Mouse (Mus musculus) embryo, embryonic 11.5 days (tissue): ENCODE measurements around the gene Cask.

ENCODE experiments used
- DNase-seq: peaks from one replicate; pipeline ENCODE4 v3.0.0-alpha.2; 2012; ENCODE audit warnings: low read depth, low spot score

The Cask gene

DNA sequence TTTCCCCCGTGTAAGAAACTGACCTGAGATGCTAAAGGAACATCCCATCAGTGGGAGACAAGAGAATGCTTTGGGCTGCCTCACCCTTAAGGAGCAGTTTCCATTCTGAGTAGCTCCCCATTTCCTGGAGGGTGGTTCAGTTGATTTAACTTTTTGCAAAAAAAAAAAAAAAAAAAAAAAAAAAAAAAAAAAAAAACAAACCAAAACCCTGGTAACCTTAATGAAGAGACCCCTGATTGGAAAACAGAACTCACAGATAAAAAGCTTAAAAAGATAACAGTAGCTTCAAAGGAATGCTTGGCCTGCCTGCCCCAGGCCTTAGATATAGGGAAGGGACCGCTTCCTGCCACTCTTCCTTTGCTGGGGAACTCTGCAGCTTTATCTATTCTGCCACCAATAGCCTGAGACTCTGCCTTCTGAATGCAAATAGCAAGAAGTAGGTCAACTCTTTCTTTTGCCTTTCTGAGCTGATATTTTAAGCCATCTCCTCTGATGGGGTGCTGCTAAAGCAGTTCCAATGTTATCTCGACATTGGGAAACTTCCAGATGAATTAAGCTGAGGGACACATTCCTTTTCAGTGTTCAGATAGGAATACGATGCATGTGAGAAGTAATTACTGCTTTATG, 332.3 kb downstream of the Cask start:
- DNase-seq = no peak

GRCm38 (mm10) chrX:13518019-13518418, 333.1 kb downstream of the Cask start:
- DNase-seq = no peak

DNA sequence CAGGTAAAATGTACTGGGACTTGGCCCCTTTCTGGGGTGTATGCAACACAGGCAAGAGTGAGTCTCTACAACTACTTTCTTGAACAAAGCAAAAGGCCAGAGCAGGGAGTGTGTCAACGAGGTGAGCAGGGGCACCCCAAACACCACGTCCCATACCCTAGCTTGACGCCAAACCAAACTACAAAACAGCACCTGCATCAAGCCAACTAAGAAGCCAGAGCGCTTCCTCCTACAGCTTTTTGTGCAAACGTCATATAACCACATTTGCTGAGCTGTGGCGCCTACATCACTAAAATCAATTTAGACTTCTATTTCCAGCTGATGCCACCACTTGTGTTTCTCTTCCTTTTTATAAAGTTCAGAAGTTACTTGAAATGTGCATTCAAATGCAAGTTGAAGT, 334.7 kb downstream of the Cask start:
- DNase-seq = no peak

DNA sequence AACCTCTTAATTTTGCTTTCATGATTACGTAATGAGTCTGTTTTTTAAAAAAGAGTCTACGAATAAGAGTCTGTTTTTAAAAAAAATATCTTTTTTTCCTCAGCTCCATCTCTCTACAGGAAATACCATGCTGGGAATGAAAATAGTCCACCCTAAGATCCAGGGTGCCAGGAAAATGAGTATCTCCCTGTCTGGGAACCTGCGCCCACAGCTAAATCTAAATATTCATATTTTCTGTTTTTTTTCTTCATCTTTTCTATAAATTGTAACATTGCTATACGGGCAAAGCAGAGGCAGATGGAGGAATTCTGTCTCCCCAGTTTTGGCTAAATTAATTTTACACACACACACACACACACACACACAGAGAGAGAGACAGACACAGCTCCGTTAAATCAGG, 337.3 kb downstream of the Cask start:
- no peak for DNase-seq

GRCm38 (mm10) chrX:13513127-13513526, 338.0 kb downstream of the Cask start:
- DNase-seq = no peak

DNA sequence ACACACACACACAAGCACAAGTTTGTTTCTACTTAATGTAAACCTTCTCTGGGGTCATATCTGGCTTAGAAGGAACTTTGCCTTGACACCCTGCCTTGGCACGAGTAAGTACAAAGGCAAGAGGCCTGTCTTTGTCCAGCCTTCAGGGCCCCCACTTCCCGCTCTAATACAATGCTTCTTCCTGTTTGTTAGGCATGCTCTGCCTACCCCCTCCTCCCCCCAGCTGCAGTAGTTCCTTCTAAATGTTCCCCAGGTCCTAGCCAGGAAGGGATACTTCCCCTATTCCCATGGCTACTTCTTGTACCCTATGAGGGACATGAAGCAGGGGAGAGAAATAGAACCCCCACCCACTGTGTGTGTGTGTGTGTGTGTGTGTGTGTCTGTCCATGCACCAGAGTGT, 344.8 kb downstream of the Cask start:
- no peak for DNase-seq

DNA sequence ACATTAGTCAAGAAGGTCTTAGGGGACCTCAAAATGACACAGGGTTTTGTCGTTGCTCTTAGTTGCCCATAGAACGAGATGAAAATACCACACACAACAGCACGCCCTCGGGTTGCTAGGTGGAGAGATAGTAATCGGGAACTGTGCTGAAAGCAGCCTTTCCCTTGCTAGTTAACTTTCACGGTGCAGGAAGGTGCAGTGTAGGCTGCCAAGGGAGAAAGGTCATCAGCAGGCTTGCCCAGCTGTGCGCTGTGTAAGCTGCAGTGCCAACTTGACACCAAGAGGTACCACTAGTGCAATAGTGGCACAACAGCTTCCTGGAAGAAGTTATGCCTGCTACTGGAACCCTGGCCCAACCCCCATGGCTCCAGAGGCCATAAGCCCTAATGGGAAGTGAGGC, 346.8 kb downstream of the Cask start:
- no peak for DNase-seq

DNA sequence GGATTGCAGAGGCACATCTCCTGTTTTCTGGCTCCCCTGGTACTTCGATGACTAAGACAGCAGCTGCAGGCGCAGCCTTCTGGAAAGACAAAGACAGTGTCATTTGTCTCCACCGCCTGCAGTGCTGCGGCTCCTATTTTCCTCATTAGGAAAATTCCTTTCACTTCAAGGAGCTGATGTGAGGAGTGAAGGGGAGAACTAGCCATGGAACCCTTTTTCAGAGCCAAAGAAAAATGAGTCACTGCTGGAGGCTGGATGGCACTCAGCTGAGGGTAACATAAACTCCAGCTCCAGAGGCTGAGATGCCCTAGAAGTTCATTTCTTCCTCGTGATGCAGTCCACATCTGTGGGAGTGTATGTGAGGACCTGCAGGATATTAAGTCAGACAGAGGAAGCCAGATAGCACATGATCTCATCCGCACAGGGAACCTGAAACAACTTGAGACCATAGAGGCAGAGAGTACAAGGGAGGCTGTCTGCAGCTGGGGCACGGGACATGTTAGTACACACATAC, 348.2 kb downstream of the Cask start:
- DNase-seq = no peak

DNA sequence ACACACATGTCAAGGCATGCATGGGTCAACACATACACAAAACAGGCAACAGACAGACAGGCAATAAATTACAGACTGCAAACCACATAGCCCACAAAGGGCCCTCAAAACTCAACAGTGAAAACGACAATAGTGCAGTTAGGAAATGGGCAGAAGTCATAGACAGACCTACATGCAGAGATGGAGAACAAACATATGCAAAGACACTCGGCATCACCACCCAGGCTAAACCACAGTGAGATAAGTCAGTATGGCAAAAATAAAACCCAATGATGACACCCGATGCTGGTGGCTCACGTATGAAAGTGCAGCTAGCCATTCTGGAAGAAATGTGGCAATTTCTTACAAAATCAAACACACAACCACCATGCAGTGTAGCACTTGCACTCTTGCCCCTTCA, 350.9 kb downstream of the Cask start:
- no peak for DNase-seq

DNA sequence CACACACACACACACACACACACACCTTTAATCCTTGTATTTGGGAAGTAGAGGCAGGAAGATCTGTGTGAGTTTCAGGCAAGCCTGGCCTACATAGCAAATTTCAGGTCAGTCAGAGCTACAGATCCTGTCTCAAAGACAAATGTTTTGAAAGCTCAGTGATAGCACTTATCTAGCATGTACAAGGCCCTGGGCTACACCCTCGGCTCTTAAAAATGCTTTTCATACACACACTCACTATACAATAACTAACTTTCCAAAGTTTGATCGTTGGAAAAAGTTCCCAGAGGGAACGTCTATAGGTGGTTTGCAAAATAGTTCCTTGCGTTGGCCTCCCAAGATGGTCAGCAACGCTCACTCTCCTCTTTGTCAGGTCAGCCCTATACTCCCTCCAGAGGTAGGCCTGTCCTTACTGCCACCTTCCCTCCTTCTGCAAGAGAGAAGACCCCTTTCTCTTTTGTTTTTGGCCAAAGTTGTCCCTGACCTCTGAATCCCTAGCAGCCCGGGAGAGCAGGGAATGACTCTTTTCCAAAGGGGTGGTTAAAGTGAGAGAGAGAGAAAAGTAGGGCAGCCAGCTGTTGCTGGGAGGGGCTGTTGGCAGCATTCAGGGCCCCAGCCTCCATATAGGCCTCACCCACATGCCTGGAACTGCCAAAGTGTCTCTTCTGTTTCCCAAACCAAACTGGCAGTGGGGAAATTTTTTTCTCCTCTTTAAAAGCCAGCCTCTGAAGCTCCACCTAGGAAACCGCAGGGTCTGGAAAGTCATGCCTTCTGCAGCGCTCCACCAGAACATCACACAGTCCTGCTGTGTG, 356.1 kb downstream of the Cask start:
- no peak for DNase-seq

GRCm38 (mm10) chrX:13492922-13493321, 358.2 kb downstream of the Cask start:
- DNase-seq = no peak

GRCm38 (mm10) chrX:13490941-13491340, 360.2 kb downstream of the Cask start:
- DNase-seq = no peak

DNA sequence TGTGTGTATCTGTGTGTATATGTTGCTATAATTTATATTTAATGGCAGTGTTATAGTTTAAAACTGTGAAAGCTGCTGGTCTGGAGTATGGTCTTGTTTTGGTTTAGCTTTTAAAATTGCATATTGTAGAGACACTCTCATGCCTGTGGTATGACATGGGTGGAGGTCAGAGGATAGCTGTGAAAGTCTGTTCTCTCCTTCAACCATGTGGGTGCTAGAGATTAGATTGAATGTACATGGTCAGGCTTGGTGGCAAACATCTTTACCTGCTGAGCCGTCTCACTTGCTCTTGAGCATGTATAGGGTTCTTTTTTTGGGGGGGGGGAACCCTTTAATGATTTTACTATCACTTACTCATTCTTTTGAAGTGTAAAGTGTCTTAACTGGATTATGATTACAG, 361.4 kb downstream of the Cask start:
- DNase-seq = no peak

DNA sequence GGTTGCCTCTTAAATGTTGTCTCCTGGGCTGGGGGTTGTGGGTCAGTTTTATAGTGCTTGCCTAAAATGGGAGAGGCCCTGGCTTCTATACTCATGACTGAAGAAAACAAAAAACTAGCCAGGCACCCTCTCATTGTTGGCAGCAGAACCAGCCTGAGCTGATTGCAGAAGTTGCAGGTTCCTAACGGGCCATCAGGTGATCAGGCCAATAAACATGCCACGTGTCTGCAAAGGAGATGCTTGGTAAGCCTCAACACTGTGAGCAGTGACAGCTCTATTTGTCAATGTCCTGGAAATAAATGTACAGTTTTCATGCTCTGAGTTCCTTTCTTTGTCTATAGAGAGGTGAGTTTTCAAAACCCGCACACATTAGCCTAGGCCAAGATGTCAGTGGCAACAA, 362.2 kb downstream of the Cask start:
- no peak for DNase-seq

DNA sequence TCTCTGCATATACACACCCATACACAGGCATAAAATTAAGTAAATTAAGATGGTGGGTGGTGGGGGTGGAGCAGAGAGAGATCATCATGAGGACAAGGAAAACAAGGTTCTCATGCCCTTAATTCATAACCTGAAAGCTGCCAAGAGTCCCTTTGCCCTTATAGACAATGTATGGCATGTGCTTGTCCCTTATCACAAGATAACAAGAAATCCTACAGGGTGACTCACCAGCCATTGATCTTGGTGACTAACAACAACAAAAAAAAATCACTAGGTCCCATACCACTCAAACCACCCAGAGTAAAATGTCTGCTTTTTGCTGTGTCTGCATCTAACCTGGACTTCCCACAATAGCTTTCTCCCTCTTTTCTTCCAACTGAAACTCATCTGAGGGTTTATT, 366.7 kb downstream of the Cask start:
- no peak for DNase-seq

GRCm38 (mm10) chrX:13482576-13482975, 368.6 kb downstream of the Cask start:
- DNase-seq = no peak

GRCm38 (mm10) chrX:13479570-13479969, 371.6 kb downstream of the Cask start:
- no peak for DNase-seq

- DNase-seq = no peak
These were observed 372.9 kb downstream of the Cask start for GRCm38 (mm10) chrX:13478298-13478697.

GRCm38 (mm10) chrX:13477596-13477995, 373.6 kb downstream of the Cask start:
- no peak for DNase-seq

- DNase-seq = no peak
These were observed 375.8 kb downstream of the Cask start for GRCm38 (mm10) chrX:13475382-13475781.

DNA sequence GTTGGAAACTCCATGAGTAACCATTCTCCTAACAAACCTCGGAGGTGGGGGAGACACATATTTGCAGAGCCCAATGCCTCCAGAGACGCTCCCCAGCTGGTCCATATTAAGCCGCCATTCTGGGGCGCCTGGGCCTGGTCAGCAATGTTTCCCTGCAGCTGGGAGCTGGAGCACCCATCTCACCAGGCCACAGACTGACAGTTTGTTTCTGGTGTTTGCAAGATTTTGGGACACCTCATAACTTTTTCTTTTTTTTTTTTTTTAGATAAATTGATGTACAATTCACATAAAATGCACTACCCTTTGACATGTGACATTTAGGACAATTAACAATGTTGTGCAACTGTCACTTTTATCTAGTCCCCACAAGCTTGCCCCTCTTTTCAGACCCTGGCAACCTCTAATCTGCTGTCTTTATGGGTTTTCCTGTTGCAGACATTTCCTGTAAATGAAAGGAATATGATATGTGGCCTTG, 378.4 kb downstream of the Cask start:
- no peak for DNase-seq

DNA sequence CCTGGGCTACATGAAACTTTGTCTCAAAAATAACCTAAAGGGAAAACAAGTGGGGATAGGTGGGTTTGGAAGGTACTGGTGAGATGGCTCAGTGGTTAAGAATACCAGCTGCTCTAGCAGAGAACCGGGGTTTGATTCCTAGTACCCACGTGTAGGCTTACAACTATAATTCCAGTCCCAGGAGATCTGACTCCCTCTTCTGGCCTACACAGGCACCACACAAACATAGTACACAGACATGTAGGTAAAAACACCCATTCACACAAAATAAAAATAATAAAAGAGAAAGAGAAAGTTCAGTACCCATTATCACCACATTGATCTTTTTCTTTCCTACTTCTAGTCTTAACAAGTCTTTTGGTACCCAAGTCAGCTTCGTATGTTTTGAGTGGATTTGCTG, 379.2 kb downstream of the Cask start:
- DNase-seq = no peak
